Mouse (Mus musculus) midbrain, embryonic 14.5 days (tissue): ENCODE results near the gene Ces2b. TPM values are rescaled to one million over a fixed set of nuclear protein-coding genes. Genes with fewer than 3 reads are reported as not detected.

Source experiments
- polyA plus RNA-seq: library from polyadenylated mRNA; unstranded; fragments of >200 nt; fragmentation: Nextera tagmentation; extraction: Ambion mirVana; gene quantifications from 2 replicates; pipeline ENCODE4 v1.2.1, GENCODE M21; 2014

The Ces2b gene
- polyA plus RNA-seq, 1 experiment from 2014 or later: 0.38 TPM

Other genes with a start within 250 kb of the Ces2b start
- 17.2 and 18.2 TPM in 2 replicates for gene Pdp2, start 240.1 kb upstream of the Ces2b start, polyA plus RNA-seq
- gene Cdh16, start 207.2 kb upstream of the Ces2b start, polyA plus RNA-seq: not detected in 2 replicates
- 2.5 and 3.6 TPM in 2 replicates for gene Rrad, start 200.2 kb upstream of the Ces2b start, polyA plus RNA-seq
- 131 and 148 TPM in 2 replicates for gene Ciao2b, start 189.6 kb upstream of the Ces2b start, polyA plus RNA-seq
- gene Ces2a, start 97.6 kb upstream of the Ces2b start, polyA plus RNA-seq: not detected in 2 replicates
- not detected in 2 replicates for gene Ces2c, start 15.5 kb downstream of the Ces2b start, polyA plus RNA-seq
- gene Ces2e, start 94.7 kb downstream of the Ces2b start, polyA plus RNA-seq: not detected in 2 replicates
- gene Ces2f, start 115.8 kb downstream of the Ces2b start, polyA plus RNA-seq: not detected in 2 replicates
- not detected in 2 replicates for gene Ces2g, start 130.1 kb downstream of the Ces2b start, polyA plus RNA-seq
- not detected in 2 replicates for gene Ces2h, start 169.3 kb downstream of the Ces2b start, polyA plus RNA-seq
- not detected in 2 replicates for gene Ces3a, start 217.0 kb downstream of the Ces2b start, polyA plus RNA-seq